Mouse (Mus musculus): ENCODE measurements around the gene Ksr1.

- TF ChIP-seq CTCF (IDR thresholded peaks at IDR 0.05; ENCODE audit: control insufficient read depth, insufficient read depth, insufficient read length) = no peak
- TF ChIP-seq MAX (IDR thresholded peaks at IDR 0.05) = no peak
- TF ChIP-seq CEBPB (IDR thresholded peaks at IDR 0.05; ENCODE audit: low read depth) = no peak
- no peak for TF ChIP-seq USF1 (IDR thresholded peaks at IDR 0.05; ENCODE audit: low read depth)
- no peak for TF ChIP-seq MYOG (IDR thresholded peaks at IDR 0.05; ENCODE audit: control insufficient read depth, extremely low read depth, insufficient read length)
- no peak for TF ChIP-seq FOSL1 (IDR thresholded peaks at IDR 0.05; ENCODE audit: insufficient read depth, low read length, poor library complexity, severe bottlenecking)
- no peak for TF ChIP-seq MYOD1 (IDR thresholded peaks at IDR 0.05; ENCODE audit: control insufficient read depth, insufficient read length, low read depth)
Observed at GRCm38 (mm10) chr11:79017161-79017606, 129.0 kb downstream of the Ksr1 start.
